Mouse (Mus musculus) cerebellum, postnatal 10 days (tissue): Measurements from ENCODE around the gene Olfr1191-ps1.
"Not testable (repeated sequence)": the region's sequence is repeated elsewhere in the genome, so short reads cannot be mapped to it uniquely, and the experiment has no call there.

ENCODE experiments used
- DNase-seq, 2 experiments: peaks; one replicate each; pipeline ENCODE4 v3.0.0; 2021; ENCODE audit warnings: mixed read lengths in 2 of 2

Gene Olfr1191-ps1

GRCm38 (mm10) chr2:88640242-88640641 is at the start of gene Olfr1191-ps1:
TSS of gene Olfr1191-ps1 (plus strand) at chr2:88640542.
- not testable (repeated sequence) for DNase-seq

- DNase-seq: no peak
Observed at GRCm38 (mm10) chr2:88648209-88648608, 7.9 kb downstream of the Olfr1191-ps1 start, which contains the start of gene Olfr1192-ps1. TSS of gene Olfr1192-ps1 (plus strand) at chr2:88648509.

- not testable (repeated sequence) for DNase-seq
Observed at GRCm38 (mm10) chr2:88675328-88675727, 35.0 kb downstream of the Olfr1191-ps1 start, which contains the start of gene Olfr1193. TSS of gene Olfr1193 (plus strand) at chr2:88675628.

- DNase-seq: no peak
Observed at GRCm38 (mm10) chr2:88689087-88689486, 48.7 kb downstream of the Olfr1191-ps1 start, which contains the start of gene Olfr1195. TSS of gene Olfr1195 (minus strand) at chr2:88689187.
